Mouse (Mus musculus) heart, embryonic 11.5 days (tissue): Measurements from ENCODE around the gene Ccdc182. TPM values are rescaled to one million over a fixed set of nuclear protein-coding genes. Genes with fewer than 3 reads are reported as not detected.
A peak's percentile ranks its signal among the peaks of the same experiment; 100 is the strongest.

Experiments used
- ATAC-seq: fragments of 200-750 bp; cut with Nextera tagmentation; replicated peaks from 2 replicates; pipeline ENCODE4 v1.8.0; 2017; ENCODE audit warnings: moderate library complexity; ENCODE audit not compliant: insufficient number of reproducible peaks, low FRiP score, low TSS enrichment
- H3K27ac ChIP-seq: fragments of 300-500 bp; sonication (generic); 2 replicates; pipeline ENCODE4 v1.5.1; 2014; ENCODE audit warnings: mild to moderate bottlenecking, low read depth, low read length
- H3K27me3 ChIP-seq: fragments of 300-500 bp; sonication (generic); 2 replicates; pipeline ENCODE4 v1.6.1; 2014; ENCODE audit warnings: mild to moderate bottlenecking, low read length, mixed read lengths; ENCODE audit not compliant: control insufficient read depth, insufficient read depth
- H3K36me3 ChIP-seq: fragments of 300-500 bp; sonication (generic); 2 replicates; pipeline ENCODE4 v1.6.1; 2014; ENCODE audit warnings: mild to moderate bottlenecking, low read length, moderate library complexity, mixed read lengths; ENCODE audit not compliant: control insufficient read depth, insufficient read depth
- H3K4me1 ChIP-seq: fragments of 300-500 bp; sonication (generic); 2 replicates; pipeline ENCODE4 v1.6.1; 2014; ENCODE audit warnings: low read length; ENCODE audit not compliant: control insufficient read depth, insufficient read depth
- H3K4me2 ChIP-seq: fragments of 300-500 bp; sonication (generic); 2 replicates; pipeline ENCODE4 v1.6.1; 2014; ENCODE audit warnings: mild to moderate bottlenecking, moderate library complexity
- H3K4me3 ChIP-seq: fragments of 300-500 bp; sonication (generic); 2 replicates; pipeline ENCODE4 v1.5.1; 2014; ENCODE audit warnings: low read depth, low read length
- H3K9ac ChIP-seq: fragments of 300-500 bp; sonication (generic); 2 replicates; pipeline ENCODE4 v1.6.1; 2014; ENCODE audit warnings: mild to moderate bottlenecking, low read depth, low read length, moderate library complexity
- H3K9me3 ChIP-seq: fragments of 300-500 bp; sonication (generic); replicated peaks from 2 replicates; pipeline ENCODE4 v1.6.1; 2016; ENCODE audit warnings: low read length; ENCODE audit not compliant: control insufficient read depth
- WGBS: fragments of 180-500 bp; shearing (Covaris S2); extraction: QIAGEN DNeasy Blood & Tissue Kit; methylation state at CpG from one replicate; pipeline ENCODE4 v1.1.7; 2014; ENCODE audit not compliant: insufficient replicate concordance; 5-methylcytosine and 5-hydroxymethylcytosine counted together
- polyA plus RNA-seq: library from polyadenylated mRNA; unstranded; fragments of >200 nt; fragmentation: Nextera tagmentation; extraction: Ambion mirVana; gene quantifications from 2 replicates; pipeline ENCODE4 v1.2.1, GENCODE M21; 2014

Gene Ccdc182
- polyA plus RNA-seq, 1 experiment from 2014 or later, result not detected

DNA sequence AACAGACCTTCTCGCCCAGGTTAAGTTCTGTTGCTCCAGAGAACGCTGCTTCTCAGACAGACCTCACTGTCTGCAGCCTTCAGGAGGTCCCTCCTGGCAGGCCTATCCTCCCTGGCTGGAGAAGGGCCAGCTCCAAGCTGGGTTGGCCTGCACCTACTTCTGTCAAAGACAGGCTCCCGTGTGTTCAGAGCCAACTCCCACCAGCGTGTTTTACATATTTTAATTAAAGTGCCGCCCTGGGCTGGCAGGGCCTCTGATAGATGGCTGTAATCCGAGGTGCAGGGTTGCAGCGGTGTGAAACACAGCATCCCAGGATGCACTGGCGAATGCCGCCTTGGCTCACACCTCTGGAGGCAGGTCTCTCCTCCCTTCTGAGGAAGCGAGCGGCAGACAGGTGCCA is 5.5 kb upstream of the Ccdc182 start:
- H3K4me2 ChIP-seq, result no peak overlapping the region

DNA sequence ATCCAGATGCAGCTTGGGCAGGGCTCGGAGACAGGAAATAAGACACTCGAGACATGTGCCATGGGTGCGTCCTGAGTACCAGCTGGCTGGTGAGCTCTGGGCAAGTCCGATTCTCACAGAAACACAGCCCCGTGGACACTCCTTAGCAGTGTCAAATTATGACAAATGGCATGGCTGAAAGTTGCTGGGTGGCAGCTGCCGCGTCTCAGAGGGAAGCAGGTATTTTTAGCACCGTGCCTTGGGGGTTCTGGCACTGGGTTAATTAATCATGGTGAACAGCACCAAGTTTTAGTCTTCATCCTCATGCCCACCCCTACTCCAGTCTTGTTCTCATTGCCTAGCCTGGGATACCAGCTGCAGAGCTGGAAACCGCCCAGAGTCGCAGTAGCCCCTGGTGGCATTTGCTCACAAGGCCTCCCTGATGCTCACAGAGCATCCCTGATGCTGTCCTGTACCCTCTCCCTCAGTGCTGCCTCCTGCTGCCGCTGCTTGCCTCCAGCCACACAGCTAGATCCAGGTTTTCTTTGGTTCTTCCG is 5.0 kb upstream of the Ccdc182 start:
- WGBS, result 45% methylated on average over 12 of the region's 12 CpGs
- Histone ChIP-seq H3K4me3 (no peak overlapping the region), H3K27ac (no peak overlapping the region), H3K36me3 (no peaks in the 10 kb centered on the region), H3K4me2 (no peak overlapping the region), H3K4me1 (peaks cover 30% of the 10 kb centered on the region), H3K27me3 (no peaks in the 10 kb centered on the region), H3K9ac (no peak overlapping the region), H3K9me3 (no peaks in the 10 kb centered on the region)
- ATAC-seq, result no peak

More for the DNA sequence above, 5.5 kb upstream of the Ccdc182 start:
- peaks cover 30% of the 10 kb centered on the region for H3K4me1 ChIP-seq
- no peak overlapping the region for H3K9ac ChIP-seq
- H3K4me3 ChIP-seq, result no peak overlapping the region
- H3K27me3 ChIP-seq, result no peaks in the 10 kb centered on the region
- H3K27ac ChIP-seq, result no peak overlapping the region
- ATAC-seq, result no peak
- H3K36me3 ChIP-seq, result no peaks in the 10 kb centered on the region
- H3K9me3 ChIP-seq, result no peaks in the 10 kb centered on the region
- 38% methylated on average over 11 of the region's 11 CpGs for WGBS

DNA sequence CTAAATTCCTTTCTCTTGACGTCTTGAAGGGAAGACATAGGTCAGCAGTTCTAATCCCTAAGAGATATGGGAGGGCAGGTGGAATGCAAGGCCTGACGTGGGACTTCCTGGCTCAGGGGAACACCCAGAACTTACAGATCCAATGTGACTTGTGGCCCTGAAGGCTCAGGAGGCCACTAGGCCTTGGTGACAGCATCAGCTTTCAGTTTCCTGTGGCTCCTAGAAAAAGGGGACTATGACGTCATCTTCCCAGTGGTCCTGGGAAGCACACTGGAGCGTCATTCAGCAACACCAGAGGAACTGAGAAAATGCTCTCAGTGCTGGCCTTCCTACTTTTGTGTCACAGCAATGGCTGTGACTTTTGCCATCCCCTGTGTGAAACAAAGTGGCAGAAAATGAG is 2.6 kb upstream of the Ccdc182 start:
- Histone ChIP-seq H3K36me3 (no peaks in the 10 kb centered on the region), H3K4me1 (peaks cover 32% of the 10 kb centered on the region), H3K4me3 (no peak overlapping the region), H3K9ac (no peak overlapping the region), H3K9me3 (no peaks in the 10 kb centered on the region), H3K4me2 (no peak overlapping the region), H3K27me3 (no peaks in the 10 kb centered on the region), H3K27ac (no peak overlapping the region)
- WGBS, result 38% methylated on average over 4 of the region's 4 CpGs
- no peak for ATAC-seq

DNA sequence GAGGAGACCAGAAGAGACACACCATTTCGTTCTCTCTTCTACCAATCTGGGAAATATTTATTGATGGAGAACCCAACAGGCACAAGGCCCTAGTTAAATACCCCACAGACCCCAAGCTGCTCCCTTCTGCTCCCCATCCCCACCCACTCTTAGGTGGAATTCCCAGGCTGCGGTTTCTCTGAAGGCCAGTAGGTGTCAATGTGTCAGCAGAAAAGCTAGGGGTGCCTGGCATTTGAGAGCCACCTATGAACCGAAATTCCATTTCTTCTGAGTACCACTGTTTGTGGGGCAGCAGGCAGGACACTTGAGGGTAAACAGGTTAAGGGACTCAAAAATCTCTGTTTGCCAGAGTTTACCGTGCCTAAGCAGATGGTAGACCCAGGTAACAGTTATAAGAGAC is 2.2 kb upstream of the Ccdc182 start:
- no peak for ATAC-seq
- Histone ChIP-seq H3K9me3 (no peaks in the 10 kb centered on the region), H3K36me3 (no peaks in the 10 kb centered on the region), H3K9ac (no peak overlapping the region), H3K4me3 (no peak overlapping the region), H3K4me2 (no peak overlapping the region), H3K27me3 (no peaks in the 10 kb centered on the region), H3K27ac (no peak overlapping the region), H3K4me1 (peaks cover 32% of the 10 kb centered on the region)
- 34% methylated on average over 4 of the region's 4 CpGs for WGBS

DNA sequence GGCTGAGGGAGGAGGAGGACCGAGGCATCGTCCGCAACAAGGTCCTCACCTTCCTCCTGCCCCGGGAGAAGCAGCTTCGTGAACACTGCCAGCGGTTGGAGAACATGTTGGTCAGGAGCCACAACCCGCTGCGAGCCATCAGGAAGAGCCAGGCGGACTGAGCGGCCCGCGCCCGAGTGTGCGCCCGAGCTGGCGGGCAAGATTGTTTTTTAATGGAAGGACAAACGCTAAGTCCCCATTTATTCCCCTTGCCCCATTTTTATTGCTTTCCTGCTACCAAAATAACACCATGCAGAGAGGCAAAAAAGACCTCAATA is 494 bp downstream of the Ccdc182 start:
- peak overlapping the region; percentile 60 for H3K4me2 ChIP-seq

DNA sequence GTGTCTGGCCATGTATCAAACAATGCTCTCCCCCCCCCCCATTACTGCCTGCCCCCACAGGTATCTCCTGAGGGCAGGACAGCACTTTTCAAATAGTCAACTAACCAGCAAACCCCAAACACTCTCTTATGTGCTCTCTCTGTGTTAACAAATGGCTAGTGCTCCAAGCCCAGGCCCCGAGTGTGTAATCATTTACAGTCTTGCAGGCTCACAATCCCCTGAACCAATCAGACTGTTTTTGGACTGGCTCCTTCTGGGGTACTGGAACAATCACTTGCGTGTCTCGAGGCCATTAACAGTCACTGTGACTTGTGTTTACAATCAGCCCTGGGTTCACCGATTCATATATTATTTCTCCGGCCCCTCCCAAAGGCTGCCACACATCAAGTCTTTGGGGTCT is 1.4 kb downstream of the Ccdc182 start:
- no peaks in the 10 kb centered on the region for H3K9me3 ChIP-seq
- no peaks in the 10 kb centered on the region for H3K36me3 ChIP-seq
- no peak overlapping the region for H3K27ac ChIP-seq
- peaks cover 29% of the 10 kb centered on the region for H3K4me1 ChIP-seq
- no peak for ATAC-seq
- H3K9ac ChIP-seq, result no peak overlapping the region
- 77% methylated on average over 5 of the region's 5 CpGs for WGBS
- H3K4me3 ChIP-seq, result no peak overlapping the region
- H3K27me3 ChIP-seq, result no peaks in the 10 kb centered on the region
- H3K4me2 ChIP-seq, result no peak overlapping the region

More for the DNA sequence above, 494 bp downstream of the Ccdc182 start:
- peak overlapping the region; percentile 6; the same call in 1 of the 2 replicates for H3K4me3 ChIP-seq
- no peaks in the 10 kb centered on the region for H3K9me3 ChIP-seq
- 20% methylated on average over 17 of the region's 17 CpGs for WGBS
- H3K27ac ChIP-seq, result no peak overlapping the region
- H3K4me1 ChIP-seq, result peaks cover 29% of the 10 kb centered on the region
- ATAC-seq, result no peak
- H3K9ac ChIP-seq, result 0 out of 2 replicates have a peak overlapping the region, but pooled peaks have one; percentile 49
- no peaks in the 10 kb centered on the region for H3K36me3 ChIP-seq
- H3K27me3 ChIP-seq, result no peaks in the 10 kb centered on the region

DNA sequence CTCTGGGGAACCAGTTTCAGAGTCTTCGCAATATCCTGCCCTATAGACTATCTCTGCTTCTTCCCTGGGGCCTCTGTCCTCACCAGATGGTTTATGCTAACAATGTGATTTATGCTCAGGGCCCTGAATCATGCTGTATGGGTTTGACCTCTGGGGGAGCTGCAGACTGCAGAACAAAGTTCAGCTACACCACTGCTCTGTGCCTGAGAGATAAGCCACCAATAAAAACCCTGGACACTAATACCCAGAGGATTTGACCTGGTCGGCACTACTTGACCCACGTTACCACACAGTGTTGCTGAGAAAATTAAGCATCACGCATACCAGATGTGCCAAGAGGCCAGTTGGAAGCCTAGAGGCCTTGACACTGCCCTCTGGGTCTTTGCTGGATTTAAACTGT is 3.7 kb downstream of the Ccdc182 start:
- Histone ChIP-seq H3K9me3 (no peaks in the 10 kb centered on the region), H3K4me1 (peaks cover 20% of the 10 kb centered on the region), H3K36me3 (no peaks in the 10 kb centered on the region), H3K4me3 (no peak overlapping the region), H3K27ac (no peak overlapping the region), H3K27me3 (no peaks in the 10 kb centered on the region), H3K9ac (no peak overlapping the region), H3K4me2 (no peak overlapping the region)
- WGBS, result 60% methylated on average over 4 of the region's 4 CpGs
- no peak for ATAC-seq

DNA sequence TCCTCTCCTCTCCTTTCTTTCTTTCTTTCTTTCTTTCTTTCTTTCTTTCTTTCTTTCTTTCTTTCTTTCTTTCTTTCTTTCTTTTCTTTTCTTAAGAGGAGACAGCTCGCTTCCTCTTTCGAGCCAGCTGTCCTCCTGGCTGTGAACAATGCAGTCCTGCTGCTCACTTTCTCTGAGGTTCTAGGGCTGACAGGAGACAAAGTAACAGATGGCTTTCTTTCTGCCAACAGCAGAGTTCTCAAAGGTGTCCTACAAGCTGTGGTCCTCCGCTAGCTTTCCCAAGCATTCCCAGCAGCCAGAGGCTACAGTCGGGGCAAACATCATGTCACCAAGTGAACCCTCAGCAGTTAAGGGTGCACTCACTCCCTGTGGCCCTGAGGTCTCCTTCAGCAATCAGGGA is 5.5 kb downstream of the Ccdc182 start:
- ATAC-seq, result no peak
- H3K9me3 ChIP-seq, result no peaks in the 10 kb centered on the region
- H3K36me3 ChIP-seq, result no peaks in the 10 kb centered on the region
- no peak overlapping the region for H3K4me2 ChIP-seq
- no peak overlapping the region for H3K27ac ChIP-seq
- 71% methylated on average over 4 of the region's 4 CpGs for WGBS
- no peak overlapping the region for H3K4me3 ChIP-seq
- no peak overlapping the region for H3K9ac ChIP-seq
- H3K4me1 ChIP-seq, result peaks cover 13% of the 10 kb centered on the region
- H3K27me3 ChIP-seq, result no peaks in the 10 kb centered on the region

DNA sequence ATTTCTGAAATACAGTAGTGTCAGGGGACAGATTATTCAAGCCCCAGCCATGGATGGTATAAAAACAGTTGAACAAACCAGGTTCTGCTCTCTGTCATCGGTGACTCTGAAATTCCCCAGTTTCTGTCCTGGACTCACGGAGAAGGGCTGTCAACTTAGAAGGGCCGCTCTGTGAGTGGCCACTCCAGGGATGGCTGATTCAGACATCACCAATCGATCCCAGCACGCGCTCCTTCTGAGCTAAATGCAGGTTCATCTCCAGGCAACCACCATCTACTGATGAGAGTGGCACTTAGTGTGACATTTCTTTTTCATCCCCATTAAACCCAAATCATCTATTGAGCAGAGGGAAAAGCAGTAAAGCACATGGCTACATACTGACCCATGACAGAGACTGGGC is 7.8 kb downstream of the Ccdc182 start:
- Histone ChIP-seq H3K27ac (no peak overlapping the region), H3K9ac (no peak overlapping the region), H3K27me3 (no peaks in the 10 kb centered on the region), H3K9me3 (no peaks in the 10 kb centered on the region), H3K36me3 (no peaks in the 10 kb centered on the region), H3K4me1 (peaks cover 11% of the 10 kb centered on the region), H3K4me2 (peak overlapping the region; percentile 37), H3K4me3 (no peak overlapping the region)
- ATAC-seq, result no peak
- WGBS, result 38% methylated on average over 6 of the region's 6 CpGs
